Mouse (Mus musculus): ENCODE data around the gene Rbfox2. TPM values are rescaled to one million over a fixed set of nuclear protein-coding genes. Genes with fewer than 3 reads are reported as not detected.

The Rbfox2 gene
- total RNA-seq, 2 experiments from 2014 or later: 239 to 256 TPM

DNA sequence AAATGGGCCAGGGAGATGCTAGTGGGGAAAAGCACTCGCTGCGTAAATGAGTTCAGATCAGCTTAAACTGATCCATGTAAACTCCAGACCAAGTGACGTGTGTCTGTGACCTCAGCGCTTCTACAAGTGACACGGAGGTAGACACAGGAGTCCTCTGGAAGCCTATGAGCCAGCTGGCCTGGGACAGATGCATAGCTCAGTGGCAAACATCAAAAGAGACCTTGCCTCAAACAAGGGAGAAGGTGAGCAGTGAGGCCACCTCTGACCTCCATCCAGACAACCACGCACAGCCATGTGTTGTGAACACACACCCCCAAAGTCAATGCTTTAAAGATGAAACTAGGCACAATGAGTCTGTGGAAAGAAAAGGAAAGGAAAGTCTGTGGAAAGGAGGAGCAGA is 164.5 kb downstream of the Rbfox2 start:
- DNase-seq: no peak

DNA sequence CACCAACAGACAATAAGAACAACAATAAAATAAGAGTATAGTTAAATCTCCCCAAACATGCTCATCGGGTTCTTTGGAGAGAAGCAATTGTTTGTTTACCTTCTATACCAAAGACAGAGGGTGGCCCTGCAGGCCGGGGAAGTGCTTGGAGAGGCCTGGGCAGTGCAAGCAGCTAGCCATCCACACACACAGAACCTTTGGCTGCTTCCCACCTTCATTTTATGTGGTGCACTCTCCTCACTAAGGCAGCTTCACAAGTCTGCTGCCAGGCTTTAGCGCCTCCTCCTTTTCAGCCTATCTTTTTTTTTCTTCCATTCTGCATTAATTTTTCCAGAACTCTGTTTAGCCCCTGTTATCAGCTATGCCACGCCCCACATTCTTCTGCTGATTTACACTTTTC is 165.1 kb downstream of the Rbfox2 start:
- DNase-seq: no peak

DNA sequence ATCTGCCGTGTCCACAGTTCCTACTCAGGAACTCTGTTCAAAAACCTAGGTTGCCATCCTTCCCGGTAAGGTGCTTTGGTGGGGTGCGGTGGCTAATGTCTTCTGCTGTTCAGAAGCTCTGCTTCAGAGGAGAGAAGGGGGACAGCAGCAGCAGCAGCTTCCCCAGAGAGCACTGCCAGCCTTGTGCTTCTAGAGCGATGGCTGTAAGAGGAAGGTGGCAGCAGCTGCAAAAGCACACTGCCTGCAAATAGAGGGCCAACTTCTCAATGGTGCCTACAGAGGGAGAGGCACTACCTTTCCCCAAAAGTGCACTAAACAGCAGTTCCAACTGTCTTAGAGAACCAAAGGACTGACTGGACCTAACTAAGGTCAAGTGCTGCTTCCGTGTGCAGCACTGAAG is 168.5 kb downstream of the Rbfox2 start:
- DNase-seq: no peak

DNA sequence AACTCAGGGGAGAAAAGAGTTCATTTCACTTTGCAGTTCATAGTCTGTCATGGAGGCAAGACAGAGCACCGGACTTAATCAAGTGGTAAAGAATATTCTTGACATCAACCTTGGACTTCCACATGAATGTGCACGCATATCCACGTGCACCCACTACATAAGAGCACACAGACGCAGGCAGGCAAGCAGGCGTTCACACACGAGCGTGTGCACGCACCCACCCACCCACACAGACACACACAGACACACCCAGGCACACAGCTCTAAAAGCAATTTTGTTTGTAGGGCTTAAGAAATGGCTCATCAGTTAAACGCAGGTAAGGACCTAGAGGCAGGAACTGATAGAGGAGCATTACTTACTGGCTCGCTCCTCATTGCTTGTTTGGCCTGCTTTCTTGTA is 172.3 kb downstream of the Rbfox2 start:
- no peak for DNase-seq

DNA sequence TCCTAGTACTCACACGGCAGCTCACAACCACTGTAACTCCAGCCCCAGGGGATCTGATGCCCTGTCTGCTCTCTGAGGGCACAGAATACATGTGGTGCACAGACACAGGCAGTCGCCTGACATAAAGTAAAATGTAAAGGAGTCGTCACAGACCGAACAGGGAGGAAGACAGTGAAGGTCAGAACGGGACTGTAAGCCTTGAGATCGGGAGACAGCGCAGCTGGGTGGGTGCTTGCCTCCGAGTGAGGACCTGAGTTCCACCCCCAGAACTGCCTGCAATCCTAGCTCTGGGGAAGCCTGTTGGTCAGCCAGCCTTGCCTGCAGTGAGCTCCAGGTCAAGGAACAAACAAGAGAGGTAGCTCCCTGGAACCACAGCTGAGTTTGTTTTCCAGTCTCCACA is 177.7 kb downstream of the Rbfox2 start:
- no peak for DNase-seq

DNA sequence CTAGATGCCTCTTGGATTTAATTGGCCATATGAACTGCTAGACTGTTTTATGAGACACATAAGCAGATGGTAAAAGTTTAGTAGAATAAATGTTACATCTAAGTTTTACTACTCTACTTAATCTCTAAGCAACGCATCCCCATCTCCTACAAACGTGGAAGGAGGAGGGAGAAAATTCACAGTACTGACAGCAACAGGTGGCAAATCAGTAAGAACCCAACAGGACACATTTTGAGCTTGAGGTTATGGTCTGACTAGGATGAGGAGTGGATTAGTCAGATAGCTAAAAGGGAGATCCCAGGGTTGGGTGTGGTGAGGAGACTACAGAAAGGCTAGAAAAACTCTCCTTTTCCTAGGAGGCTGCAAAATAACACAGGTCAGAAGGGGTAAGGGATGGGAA is 179.1 kb downstream of the Rbfox2 start:
- DNase-seq: no peak

DNA sequence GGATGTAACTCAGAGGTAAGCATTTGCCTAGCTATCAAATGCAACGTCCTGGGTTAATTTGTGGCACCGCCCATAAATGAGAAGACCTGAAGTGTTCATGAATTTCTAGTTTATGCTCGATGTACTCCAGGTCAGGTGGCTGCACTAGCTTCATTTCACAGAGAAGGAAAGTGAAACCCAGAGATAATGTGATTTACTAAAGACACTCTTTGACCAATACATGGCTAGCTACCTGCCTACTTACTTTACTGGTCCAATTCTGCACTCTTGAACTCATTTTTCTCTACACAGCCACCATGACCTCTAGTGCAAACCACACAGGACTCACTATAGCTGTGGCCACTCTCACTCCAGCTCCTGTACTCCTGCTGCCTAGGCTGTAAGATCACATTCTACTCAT is 180.1 kb downstream of the Rbfox2 start:
- no peak for DNase-seq

DNA sequence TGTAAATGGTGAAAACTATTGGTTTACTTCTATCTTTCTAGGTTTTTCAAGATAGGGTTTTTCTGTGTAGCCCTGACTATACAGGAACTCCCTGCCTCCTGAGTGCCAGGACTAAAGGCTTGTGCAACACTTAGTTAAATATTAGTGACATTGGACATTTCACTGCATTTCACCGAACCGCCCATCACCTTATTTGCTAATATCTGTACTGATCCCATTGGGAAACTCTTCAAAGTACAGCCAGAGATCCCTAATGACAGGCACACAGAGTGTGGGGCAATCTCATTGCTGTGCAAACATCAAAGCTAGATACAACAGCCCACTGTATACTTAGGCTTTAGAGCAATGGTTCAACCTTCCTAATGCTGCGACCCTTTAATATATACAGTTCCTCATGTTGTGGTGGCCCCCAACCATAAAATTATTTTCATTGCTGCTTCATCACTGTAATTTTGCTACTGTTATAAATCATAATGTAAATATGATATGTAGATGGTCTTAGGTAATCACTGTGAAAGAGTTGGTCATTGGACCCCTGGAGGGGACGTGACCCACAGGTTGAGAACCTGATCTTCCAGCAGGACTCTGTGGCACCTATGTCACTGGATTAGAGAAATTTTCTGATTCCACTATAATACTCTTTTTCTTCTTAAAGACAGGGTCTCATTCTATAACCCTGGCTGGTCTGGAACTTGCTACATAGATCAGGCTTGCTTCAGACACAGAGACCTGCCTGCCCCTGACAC is 182.3 kb downstream of the Rbfox2 start:
- DNase-seq: no peak

DNA sequence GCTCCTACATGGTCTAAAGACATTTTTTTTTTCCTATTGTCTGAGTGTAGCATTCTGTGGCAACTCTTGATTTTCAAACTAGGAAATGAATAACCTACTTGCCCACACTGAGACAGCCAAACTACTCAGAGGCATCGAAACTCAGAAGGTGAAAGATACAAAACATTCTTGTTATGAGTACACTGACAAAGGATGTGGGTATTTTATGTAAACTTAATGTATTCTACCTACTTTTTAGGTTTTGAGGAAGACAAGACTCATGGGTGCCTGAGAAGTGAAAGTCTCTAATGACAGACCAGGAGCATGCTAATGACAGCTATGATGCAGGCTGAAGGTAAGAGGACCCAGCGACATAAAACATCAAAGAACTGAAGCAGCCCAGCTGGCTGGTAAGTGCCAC is 184.0 kb downstream of the Rbfox2 start:
- DNase-seq: no peak

DNA sequence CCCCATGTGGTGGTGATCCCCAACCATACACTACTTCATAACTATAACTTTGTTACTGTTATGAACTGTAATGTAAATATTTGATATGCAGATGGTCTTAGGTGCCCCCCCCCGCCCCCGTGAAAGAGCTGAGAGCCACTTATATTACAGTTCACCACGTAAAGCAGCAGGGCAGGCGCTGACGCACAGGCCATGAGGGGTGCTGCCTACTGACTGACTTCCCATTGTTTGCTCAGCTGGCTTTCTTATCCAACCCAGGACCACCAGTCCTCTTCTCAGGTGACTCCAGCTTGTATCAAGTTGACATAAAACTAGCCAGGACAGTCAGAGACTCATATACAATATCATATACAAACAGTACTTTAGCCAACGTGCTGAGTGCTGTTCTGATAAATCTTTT is 184.6 kb downstream of the Rbfox2 start:
- no peak for DNase-seq

DNA sequence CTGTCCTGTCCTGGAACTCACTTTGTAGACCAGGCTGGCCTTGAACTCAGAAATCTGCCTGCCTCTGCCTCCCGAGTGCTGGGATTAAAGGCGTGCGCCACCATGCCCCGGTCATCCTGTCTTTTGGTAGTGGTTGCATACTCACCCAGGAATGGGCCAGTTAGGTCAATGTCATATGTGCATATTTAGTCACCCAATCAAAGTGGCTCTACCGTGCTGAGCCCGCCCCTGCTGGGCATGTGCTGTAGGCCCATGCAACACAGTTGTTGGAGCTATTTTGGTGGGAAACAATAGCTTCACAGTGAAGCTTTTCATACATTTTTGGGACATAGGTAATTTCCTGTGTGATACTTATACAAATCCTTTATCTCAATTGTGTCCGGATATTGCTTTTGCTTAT is 187.1 kb downstream of the Rbfox2 start:
- no peak for DNase-seq

DNA sequence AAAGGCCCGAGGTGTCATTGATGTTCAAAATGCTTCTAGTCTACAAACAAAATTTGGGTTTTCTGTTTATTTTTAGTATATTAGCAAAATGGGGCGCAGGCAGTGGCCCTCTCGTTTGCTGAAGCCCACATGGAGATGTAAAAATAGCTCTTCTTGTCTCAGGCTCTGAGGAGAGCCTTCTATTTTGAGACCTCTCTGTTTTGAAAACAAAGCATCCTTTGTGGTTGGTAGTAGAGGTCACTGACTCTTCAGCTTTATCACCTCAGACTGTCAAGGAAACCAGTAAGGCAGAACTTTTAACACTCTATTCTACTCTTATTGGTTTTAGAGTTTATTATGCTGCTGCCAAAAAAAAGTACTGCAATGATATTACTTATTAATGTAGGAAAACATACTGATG is 189.6 kb downstream of the Rbfox2 start:
- no peak for DNase-seq

DNA sequence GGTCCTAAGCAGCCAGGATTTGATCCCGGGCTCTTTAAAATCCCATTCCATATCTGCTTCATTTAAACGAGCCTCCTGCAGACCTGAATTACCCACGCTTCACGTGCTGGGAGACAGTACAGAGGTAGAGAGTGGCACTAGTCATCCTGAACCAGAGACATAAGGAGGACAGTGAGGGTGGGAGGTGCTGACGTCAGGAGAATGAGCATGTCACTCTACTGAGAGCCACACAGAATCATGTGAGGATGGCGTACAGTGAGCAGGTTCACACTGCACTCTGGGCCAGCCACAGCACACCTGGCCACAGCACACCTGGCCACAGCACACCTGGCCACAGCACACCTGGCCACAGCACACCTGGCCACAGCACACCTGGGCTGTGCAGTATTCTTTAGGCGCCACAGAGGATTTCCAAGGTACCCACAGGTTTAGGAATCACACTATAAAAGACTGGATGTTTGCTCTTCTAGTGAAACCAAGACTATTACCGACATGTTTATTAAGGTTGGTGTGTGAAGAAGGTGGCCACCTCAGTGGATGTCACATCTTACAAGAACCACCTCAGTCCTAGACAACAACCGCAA is 190.6 kb downstream of the Rbfox2 start:
- DNase-seq: no peak

DNA sequence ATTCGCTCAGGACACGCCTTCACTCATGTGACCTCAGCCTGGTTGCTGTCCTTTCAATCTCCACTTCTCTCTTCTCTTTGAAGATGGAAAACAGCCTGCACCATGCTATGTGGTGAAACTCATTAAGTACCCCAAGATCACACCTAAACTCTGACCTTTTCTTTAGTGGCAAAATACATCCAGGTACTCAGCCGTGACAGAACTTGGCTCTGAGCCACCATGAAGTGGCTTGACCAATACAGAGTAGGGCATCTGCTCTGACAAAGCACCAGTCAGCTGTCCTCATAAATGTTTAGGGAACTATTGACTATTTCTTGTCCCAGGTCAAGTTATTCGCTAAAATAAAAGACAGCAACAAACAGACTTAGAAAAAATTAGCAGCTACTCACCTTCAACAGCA is 191.3 kb downstream of the Rbfox2 start:
- DNase-seq: no peak

DNA sequence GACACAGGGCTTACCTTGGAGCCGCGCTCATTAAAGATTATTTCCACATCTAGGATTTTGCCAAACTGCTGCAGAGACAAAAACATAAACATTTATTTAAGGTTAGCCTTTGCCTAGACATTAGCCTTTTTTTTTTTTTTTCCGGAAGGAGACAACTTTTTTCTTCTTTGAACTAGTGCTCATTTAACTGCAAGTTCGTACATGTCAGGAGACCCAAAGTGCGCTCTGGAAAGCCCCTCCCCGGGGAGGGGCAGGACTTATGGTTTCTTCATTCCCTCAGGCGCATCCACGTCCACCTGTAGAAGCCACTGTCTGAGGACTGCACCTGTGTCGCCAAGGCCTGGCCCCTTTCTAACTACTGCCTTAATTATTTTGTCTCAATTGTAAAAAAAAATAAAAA is 193.2 kb downstream of the Rbfox2 start:
- no peak for DNase-seq

DNA sequence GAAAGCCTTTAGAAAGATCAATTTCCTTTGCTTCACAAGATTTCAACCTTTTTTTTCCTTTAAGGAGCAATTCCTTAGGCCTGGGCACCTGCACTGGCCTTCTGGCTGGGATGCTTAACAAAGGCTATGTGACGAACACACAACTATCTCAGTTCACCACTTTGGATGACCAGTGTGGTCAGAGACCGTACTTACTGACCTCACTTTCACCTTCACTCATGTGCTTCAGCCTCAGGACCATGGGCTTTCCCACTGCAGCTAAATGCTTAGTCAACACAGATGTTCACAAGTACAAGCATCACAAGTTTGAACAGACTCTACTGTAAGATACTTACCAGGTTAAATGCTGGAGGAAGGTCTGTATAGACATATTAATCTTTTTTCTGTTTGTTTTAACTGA is 194.4 kb downstream of the Rbfox2 start:
- no peak for DNase-seq

DNA sequence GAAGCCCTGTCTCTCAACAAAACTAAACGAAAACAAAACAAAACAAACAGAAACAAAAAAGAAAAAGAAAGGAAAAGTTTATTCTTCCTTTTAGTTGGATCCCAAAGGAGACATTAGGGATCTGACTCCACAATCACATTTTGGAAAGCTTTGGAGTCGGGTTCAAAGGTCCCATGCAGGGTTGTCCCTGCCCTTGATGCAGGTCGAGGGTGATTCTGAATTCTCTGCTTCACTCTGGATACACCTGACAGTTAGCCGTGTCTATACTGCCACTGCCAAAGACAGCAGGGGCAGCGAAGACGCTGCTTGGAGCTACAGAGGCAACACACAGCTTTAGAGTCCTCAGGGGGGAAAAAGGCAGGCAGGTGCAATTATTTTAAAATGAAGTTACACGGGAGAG is 194.9 kb downstream of the Rbfox2 start:
- DNase-seq: no peak

DNA sequence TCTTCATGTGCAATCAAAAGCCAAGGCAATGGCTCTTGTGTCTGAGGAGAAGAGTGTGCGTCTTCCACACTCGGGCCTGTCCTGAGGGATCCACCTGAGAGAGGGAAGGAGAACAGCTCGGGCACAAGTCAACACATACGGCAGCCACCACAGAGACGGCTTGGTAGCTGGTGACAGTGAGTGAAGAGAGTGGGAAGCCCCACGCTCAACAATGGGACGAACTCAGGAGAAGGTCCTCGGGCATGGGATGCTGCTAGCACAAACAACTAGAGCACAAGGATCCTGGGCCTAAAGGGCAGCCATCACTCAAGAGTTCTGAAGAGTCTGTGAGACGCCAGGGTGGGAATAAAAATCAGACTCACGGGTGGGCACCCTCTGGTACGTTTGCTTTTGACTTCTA is 196.4 kb downstream of the Rbfox2 start:
- no peak for DNase-seq

DNA sequence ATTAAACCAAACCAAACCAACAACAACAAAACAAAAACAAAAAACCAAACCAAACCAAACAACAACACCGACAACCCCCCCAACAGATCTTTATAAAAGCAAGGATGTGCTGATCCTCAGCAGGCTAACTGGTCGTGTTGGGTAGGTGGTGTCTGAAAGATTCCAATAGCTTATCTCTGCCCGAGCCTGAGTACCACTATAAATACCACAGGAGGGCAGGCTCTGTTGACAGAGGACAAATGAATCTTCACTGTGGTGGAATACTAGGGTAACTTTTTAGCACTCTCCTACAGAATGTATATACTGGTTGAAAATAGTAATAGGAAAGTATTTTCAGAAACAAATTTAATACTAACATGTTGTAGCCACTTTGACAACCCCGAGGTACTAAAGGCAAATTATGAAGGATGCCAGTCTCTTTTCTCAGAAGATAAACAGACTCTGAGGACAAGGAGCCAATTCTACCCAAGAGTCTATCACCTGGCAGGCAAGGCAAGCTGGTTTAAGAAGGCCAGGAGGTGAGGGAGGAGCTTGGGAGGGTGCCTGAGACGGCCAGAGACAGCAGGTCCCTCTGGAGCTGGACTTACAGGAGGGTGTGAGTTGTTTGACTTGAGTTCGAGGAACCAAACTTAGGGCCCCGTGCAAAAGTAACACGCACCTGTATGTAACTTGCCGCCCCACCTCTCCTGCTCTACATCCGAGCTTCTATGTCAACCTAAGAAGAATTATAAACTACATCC is 199.5 kb downstream of the Rbfox2 start:
- no peak for DNase-seq

DNA sequence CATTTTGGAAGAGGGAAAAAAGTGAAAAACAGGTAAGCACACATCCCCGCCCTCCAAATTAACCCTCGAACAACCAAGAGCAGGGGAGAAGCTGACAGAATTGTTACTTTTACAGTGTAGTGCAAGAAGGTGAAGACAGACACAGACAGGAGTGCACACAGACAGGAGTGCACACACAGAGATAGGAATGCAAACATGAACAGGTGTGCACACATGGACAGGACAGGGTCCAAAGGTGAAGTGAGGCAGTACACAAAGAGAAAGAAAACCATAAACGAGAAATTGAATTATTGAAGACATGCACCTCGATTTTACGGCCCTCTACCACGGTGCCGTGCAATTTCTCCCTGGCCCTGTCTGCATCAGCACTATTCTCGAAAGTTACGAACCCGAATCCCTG is 201.5 kb downstream of the Rbfox2 start:
- DNase-seq: no peak

DNA sequence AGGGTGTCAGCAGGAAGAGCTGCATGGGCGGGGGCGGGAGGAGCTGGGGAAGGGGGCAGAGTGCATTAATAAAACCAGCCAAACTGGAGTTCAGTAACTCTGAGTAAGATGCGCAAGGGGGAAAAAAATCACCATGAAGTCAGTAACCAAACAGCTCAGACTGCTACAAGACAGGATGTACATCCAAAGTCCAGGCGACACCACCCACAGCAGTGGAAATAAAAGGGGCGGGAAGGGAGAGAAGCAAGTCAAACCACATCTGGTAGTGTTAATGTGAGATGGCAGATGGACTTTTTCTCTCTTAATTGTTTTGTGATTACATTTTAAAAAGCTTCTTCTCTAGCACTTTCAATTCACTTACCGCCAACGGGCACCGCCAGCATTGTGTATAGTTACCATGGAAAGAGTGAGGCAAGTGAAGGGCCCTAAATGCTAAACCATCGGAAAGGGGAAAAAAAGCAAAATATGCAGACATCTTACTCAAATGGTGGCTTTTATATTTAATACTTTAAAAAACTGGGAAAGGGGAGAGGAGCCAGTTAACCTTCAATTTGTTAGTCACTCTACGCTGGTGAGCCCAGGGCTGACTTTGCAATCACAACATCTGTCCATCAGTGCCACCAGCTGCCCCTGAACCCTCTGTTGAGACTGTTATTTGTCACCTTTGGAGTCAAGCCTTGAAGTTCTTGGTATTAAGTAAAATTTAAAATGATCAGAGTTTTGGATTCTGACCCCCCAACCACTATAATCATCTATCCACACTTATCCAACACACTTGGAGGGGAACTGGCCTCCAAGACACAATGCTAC is 202.2 kb downstream of the Rbfox2 start:
- DNase-seq: no peak

DNA sequence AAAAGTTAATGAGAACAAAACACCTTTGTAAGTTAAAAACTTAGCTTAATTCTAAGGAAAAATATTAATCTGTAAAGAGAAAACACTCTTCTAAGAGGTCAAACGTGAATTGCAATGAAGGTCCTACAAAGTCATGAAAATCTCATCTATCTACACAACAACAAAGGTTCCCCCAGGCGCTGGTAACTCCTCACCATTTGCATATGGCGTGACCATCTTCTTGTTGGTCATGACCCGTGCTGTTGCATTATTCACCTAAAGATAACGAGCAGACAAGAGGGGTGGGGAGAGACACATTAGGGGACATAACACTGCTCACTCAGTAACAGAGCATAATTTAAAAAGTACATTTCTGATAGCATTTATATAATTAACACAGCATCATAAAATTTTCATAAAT is 204.1 kb downstream of the Rbfox2 start:
- no peak for DNase-seq

DNA sequence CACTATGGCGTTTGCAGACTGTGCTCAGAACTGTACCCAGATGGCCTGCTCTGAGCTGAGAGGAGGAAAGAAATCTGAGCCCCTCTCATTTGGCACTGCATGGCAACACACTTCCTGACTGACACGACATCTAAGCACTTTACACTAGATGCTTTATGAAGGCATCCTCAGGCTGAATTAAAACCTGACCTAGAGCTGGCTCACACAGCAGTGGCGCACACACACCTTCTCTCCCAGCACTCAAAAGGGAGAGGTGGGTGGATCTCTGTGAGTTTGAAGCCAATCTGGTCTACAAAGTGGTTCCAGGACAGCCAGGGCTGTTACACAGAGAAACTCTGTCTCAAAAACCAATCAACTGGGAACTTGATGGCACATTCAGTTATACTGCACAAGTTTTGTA is 207.0 kb downstream of the Rbfox2 start:
- DNase-seq: no peak

All from layer of hippocampus, postnatal 36 days (tissue).